Mouse (Mus musculus) lung, postnatal 10 days (tissue): ENCODE measurements around the gene Gpbp1l1.

Source experiments
- DNase-seq: peaks from one replicate; pipeline ENCODE4 v3.0.0; 2021

The Gpbp1l1 gene

DNA sequence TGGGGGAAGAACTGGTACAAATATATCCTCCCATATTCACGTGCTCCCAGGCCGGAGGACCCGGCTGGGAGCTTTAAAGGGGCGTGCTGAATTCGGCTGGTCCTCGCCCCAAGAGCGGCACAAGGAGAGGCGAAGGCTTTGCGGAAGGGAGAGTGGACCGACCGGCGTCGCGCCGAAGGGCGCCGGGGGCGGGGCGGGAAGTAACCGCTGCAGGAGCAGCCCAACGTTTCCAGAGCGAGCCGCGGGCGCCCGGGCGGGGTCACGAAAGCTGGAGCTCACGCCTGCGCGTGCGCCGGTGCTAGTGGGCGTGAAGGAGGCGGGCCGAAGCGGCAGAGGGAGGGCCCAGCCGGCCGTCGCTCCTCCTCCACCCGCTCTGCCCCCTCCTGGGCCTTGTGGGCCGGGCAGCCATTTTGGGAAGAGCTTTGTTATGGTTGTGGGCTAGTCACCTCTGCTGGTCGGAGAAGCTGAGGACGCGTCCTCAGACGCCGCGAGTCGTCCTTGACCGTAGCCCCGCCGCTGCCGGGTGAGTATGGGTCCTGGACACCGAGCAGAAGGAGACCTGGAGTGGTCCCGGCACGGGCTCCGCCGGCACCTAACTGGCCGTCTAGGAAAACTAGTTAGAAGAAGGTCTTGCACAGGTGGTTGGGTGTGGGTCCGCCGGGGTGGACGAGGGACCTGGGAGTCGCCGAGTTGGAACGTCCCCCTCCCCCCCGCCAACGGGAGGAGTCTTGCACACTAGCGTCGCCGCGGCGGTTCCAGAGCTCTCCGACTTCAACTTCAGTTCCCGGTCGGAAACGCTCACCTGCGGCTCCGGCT, at the start of gene Gpbp1l1:
Gene Gpbp1l1 (plus strand): TSS at position 353 of the 816 bp plus-strand sequence.
- peak; percentile 97 for DNase-seq

DNA sequence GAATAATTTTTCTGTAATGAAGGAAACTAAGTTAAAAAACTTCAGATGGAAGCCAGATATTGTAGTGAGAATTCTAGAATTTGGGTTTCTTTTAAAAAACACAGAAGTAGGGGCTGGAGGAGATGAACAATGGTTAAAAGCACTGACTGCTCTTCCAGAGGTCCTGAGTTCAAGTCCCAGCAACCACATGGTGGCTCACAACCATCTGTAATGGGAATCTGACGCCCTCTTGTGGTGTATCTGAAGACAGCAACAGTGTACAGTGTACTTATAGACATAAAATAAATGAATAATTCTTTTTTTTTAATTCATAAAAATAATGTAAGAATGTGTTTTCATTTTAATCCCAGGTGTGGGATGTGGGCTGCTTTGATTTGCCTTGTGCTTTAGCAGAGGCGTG, 26.3 kb upstream of the Gpbp1l1 start:
- DNase-seq, result no peak

DNA sequence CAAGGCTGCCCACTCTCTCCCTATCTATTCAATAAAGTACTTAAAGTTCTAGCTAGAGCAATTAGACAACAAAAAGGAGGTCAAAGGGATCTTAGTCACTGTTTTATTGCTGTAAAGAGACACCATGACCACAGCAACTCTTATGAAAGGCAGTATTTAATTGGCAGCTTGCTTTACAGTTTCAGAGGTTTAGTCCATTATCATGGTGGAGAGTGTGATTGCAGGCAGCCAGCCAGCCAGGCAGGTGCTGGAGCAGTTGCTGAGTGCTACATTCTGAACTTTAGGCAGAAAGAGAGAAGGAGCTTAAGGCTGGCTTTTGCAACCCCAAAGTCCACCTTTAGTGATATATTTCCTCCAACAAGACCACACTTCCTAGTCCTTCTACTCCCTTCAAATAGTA, 21.1 kb upstream of the Gpbp1l1 start:
- DNase-seq, result no peak

- DNase-seq, result no peak
These were observed 19.7 kb upstream of the Gpbp1l1 start for GRCm38 (mm10) chr4:116537737-116538136.

DNA sequence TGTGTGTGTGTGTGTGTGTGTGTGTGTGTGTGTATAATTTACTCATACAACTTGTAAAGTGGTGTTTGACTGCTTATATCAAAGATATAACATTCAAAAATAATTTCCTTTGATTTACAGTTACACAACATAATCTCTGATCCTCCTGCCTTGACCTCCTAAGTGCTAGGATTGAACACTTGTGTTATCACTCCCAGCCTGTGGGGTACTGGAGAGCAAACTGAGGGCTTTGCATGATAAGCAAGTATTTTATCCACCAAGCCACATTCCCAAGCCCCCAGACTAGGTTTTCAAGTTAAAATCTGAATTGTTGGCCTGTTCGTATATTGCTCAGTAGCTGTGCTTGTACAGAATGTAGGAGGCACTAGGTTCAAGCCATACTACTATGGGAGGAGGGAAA, 7.0 kb upstream of the Gpbp1l1 start:
- no peak for DNase-seq

DNA sequence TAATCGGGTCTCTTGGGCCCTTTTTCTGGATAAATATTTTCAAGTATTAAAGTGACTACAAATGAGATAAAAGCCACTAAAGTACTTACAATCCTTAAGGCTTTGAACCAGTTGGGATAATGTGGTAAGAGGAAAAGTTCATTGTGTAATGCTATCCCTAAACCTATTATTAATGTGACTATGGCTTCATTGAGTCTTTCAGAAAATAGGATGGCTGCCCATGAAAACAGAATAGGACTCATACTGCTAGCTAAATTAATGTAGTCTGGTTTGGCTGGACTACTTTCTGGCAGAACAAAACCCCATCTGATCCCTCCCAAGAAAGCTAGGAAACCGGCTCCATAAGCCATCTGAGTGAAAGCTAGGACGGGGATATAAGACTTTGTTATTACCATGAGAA, 4.4 kb upstream of the Gpbp1l1 start:
- no peak for DNase-seq

GRCm38 (mm10) chr4:116555413-116556300, 1.8 kb upstream of the Gpbp1l1 start, which contains the start of gene Tmem69:
Tmem69 (minus strand) TSS chr4:116555936.
- DNase-seq, result peak; percentile 90

DNA sequence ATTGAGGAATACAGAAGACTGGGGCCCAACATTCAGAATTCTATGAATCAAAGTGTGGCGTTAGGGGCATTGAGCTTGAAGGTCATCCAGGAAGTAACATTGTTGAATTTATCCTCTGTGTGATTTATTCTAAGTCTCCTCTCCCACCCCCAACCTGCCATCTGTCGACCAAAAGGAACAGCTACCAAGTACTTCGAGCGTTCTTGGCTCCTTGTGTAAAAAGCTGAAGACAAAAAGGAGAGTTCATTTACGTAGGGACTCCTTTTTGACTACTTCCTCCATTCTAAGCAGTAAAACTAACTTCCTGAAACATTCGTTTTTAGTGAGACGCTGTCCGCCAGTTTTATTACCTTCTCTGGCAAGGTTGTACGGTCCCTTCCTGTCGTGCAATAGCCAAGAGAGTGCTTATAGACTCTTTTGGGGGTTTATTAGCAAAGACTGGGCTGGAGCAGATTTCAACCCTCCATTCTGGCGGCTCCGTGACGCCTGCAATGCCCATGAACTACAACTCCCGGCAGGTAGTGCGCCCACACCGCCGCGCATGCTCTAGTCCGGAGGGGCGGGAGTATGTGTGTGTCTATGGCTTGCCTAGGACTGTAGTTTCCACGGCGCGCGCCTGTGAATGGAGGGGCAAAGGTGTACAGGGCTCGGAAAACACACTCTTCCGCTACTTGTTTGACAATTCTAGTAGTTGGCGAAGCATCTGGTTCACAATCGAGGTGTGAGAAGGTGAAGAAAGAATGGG, 725 bp upstream of the Gpbp1l1 start:
- peak; percentile 97 for DNase-seq

- DNase-seq, result peak; percentile 7
These were observed 859 bp downstream of the Gpbp1l1 start for GRCm38 (mm10) chr4:116558151-116558882.

DNA sequence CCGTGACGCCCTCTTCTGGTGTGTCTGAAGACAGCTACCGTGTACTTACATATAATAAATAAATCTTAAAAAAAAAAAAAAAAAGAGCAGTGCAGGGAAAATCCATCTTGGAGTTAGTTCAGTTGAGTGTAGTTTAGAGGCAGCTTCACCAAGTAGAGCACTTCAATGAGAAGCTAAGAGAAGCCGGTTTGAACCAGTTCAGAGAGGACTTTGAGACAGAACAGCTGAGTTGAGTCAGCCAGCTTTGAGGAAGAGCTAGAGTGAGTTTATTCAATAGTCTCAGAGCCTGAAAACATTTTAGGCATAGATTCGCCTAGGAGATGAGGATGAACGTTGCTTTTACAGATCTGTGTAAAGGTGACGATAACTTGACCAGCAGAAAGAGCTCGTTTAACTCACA, 38.3 kb downstream of the Gpbp1l1 start:
- DNase-seq, result no peak

DNA sequence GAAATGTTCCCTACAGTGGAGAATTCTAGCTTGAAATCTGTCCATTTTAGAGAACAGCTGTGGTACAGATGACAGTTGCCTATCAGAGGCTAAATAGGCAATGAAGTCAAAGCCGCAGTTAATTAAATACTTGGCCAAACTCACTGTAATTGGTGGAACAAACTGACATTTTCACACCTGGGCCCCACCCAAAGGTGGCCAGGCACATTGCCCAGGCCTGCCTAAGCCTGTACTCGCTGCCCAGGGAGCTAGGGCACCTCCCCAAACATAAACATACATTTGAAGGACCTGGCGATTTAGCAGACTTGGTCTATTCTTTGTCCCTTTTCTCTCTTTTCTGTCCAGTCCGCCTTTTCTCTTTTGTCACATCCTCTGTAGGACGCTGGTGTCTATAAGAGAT, 38.9 kb downstream of the Gpbp1l1 start, which contains the start of gene Ccdc17:
Gene Ccdc17 (plus strand): TSS at position 276 of the 400 bp plus-strand sequence.
- DNase-seq, result peak; percentile 3

DNA sequence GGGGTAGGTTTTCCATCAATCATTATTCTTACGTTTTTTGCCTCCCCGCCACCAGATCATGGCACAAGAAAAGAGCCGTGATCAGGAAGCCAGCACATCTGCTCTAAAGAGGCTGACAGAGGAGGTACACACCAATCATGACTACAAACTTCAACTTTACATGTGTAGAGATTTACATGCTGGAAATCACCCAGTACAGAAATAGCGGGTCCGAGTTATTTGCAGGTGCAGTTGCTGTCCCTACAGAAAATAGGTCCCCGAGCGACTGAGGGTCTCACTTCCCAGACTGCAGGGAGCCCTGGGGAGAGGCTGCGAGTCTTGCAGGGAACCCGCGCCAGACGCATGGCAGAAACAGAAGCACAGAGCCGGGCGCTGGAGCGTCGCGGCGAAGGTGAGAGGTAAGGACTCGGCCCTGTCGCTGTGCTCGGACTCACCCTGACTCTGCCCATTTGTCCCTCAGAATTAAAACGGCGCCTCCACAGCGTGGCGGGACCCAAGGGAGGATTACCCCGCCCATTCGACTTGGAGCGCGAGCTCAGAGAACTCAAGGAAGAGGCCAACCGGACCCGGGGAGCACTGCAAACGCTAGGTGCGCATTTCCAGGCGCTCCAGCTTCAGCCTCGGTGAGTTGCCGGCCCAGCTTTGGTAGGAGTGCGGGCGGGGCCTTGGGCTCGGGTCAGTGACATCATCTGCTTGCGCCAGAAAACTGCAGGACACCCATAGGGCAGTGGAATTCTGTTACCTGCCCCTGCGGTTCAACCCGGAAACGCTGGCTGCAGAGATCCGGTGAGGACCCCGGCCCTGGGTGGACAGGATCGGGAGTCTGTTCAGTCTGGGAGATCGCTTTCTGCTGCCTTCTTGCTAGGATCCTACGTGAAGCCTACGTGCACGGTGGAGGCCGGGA, 39.8 kb downstream of the Gpbp1l1 start:
- DNase-seq, result peak; percentile 93

GRCm38 (mm10) chr4:116612621-116613020, 55.2 kb downstream of the Gpbp1l1 start:
- no peak for DNase-seq

GRCm38 (mm10) chr4:116615237-116615636, 57.8 kb downstream of the Gpbp1l1 start:
- DNase-seq, result no peak

DNA sequence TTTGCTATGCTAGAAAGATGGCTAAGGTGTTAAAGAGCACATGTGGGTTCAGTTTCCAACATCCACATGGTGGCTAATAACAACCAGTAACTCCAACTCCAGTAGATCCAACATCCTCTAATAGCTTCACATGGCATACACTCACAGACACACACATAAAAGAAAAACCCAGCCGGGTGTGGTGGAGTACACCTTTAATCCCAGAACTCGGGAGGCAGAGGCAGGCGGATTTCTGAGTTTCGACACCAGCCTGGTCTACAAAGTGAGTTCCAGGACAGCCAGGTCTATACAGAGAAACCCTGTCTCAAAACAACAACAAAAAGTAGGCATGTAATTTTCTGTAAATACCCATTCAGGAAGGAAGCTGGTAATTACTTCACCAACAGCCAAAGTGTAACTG, 67.4 kb downstream of the Gpbp1l1 start:
- no peak for DNase-seq

- DNase-seq, result peak; percentile 90
These were observed 69.3 kb downstream of the Gpbp1l1 start for GRCm38 (mm10) chr4:116626658-116627358.

DNA sequence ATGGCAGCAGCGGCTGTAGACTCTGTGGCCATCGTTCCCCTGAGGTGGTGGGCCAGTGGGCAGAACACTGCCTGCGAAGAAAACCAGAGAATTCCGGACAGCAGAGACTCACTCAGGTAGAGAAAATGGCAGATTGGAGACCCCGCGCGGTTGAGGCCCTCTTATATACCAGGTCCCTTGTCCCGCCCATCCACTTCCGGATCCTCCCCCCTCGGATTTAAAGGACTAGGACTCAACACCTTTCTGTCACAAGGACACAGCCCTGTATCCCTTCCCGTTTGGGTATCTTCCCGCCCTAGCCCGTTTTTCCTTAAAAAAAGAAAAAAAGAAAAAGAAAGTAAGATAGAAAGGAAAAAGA, 69.9 kb downstream of the Gpbp1l1 start:
- DNase-seq, result peak; percentile 95

GRCm38 (mm10) chr4:116627722-116628662, 70.5 kb downstream of the Gpbp1l1 start, which contains the start of gene Nasp:
Nasp (minus strand) TSS chr4:116627941.
- DNase-seq, result peak; percentile 91

DNA sequence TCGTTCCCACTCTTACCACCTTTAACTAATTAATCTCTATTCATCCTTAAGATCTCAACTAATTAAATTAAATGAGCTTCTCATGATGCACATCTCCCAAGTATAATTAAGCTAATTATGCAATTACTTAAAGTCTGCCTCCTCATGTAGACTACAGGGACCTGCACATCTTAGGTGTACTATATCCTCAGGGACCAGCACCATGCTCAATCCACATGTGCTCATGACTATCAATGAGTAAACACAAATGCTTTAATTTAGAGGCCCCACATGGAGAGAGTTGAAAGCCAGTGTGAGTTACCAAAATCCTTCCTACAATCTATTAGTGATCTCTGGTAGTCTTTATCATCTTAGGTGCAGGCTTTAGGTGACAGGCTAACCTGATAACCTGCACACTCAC, 77.7 kb downstream of the Gpbp1l1 start:
- no peak for DNase-seq
